Mouse (Mus musculus) testis, adult 2 months (tissue): Measurements from ENCODE around the gene Dus2. TPM values are rescaled to one million over a fixed set of nuclear protein-coding genes. Genes with fewer than 3 reads are reported as not detected.
A peak's percentile ranks its signal among the peaks of the same experiment; 100 is the strongest.

ENCODE experiments used
- H3K27ac ChIP-seq: fragments of 200-500 bp; 2 replicates; pipeline ENCODE4 v1.5.1; 2012; ENCODE audit warnings: low read depth, low read length; ENCODE audit not compliant: control insufficient read depth, insufficient read depth
- H3K27me3 ChIP-seq: fragments of 200-500 bp; 2 replicates; pipeline ENCODE4 v1.6.1; 2012; ENCODE audit warnings: mild to moderate bottlenecking, low read length, moderate library complexity; ENCODE audit not compliant: control insufficient read depth, insufficient read depth
- H3K36me3 ChIP-seq: fragments of 200-500 bp; 2 replicates; pipeline ENCODE4 v1.6.1; 2012; ENCODE audit warnings: mild to moderate bottlenecking, low read length; ENCODE audit not compliant: control insufficient read depth, insufficient read depth
- H3K4me1 ChIP-seq: fragments of 200-500 bp; 2 replicates; pipeline ENCODE4 v1.6.1; 2012; ENCODE audit warnings: low read length; ENCODE audit not compliant: control insufficient read depth, insufficient read depth
- H3K4me3 ChIP-seq: fragments of 200-500 bp; 2 replicates; pipeline ENCODE4 v1.5.1; 2012; ENCODE audit warnings: low read depth, mild to moderate bottlenecking, low read length, moderate library complexity, mixed read lengths; ENCODE audit not compliant: control insufficient read depth
- CTCF ChIP-seq: fragments of 200-500 bp; IDR thresholded peaks from 2 replicates; pipeline ENCODE4 v1.5.1; 2012; ENCODE audit warnings: low read depth, mild to moderate bottlenecking, inconsistent platforms, low read length, moderate library complexity; ENCODE audit not compliant: control insufficient read depth, insufficient read depth, insufficient replicate concordance
- POLR2A ChIP-seq: fragments of 200-500 bp; IDR thresholded peaks from 2 replicates; pipeline ENCODE4 v1.6.1; 2012; ENCODE audit warnings: low read depth, mild to moderate bottlenecking, inconsistent platforms, low read length, moderate library complexity; ENCODE audit not compliant: control insufficient read depth
- polyA plus RNA-seq: library from polyadenylated mRNA; depleted of rRNA; stranded (reverse); fragments of >200 nt; gene quantifications from 2 replicates; pipeline ENCODE4 v1.2.3, GENCODE M21; 2012

The Dus2 gene
- polyA plus RNA-seq, 1 experiment: 11.4 TPM

DNA sequence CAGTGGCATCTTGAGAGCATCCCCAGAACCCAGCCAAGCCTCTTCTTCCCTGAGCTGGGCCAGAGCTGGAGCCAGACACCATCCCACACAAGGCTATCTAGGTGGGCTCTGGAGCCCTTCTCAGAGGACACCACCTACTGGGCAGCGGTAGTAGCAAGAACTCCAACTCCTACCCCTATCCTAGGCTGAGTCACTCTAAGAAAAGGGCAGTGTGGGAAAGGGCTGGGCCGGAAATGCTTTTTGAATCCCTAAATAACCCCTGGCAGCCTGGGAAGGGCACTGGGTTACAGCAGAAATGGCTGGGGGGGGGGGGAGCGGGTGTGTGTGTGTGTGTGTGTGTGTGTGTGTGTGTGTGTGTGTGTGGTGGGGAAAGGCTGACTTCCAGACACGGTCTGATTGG lies 33.3 kb upstream of the Dus2 start:
- no peak for TF ChIP-seq POLR2A
- no peak for TF ChIP-seq CTCF
- Histone ChIP-seq H3K4me1 (0 out of 2 replicates have a peak, but pooled peaks cover 2% of the 10 kb centered on the region), H3K4me3 (no peak overlapping the region), H3K27me3 (no peaks in the 10 kb centered on the region), H3K36me3 (no peaks in the 10 kb centered on the region), H3K27ac (no peak overlapping the region)

DNA sequence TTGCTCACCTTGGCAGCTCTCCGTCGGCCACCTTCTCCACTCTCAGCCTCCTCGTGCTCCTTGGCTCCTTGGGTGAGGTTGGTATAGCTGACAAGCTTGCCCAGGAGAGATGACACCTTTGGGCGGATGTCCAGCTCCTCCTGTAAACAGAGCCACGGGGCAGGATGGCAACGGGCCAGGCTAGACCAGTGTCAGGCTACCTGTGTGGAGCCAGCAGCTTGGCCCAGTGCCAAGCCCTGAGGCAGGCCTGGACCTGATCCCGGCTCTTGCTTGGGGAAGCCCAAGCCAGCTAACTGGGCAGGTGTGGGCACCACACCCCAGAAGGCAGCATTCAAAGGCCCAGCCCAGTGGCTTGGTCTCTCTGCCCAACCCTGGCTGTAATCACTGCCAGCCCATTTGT lies 31.8 kb upstream of the Dus2 start:
- Histone ChIP-seq H3K36me3 (no peaks in the 10 kb centered on the region), H3K27ac (no peak overlapping the region), H3K4me3 (no peak overlapping the region), H3K4me1 (peaks cover 3% of the 10 kb centered on the region; the same call in 1 of the 2 replicates), H3K27me3 (no peaks in the 10 kb centered on the region)
- no peak for TF ChIP-seq CTCF
- no peak for TF ChIP-seq POLR2A

DNA sequence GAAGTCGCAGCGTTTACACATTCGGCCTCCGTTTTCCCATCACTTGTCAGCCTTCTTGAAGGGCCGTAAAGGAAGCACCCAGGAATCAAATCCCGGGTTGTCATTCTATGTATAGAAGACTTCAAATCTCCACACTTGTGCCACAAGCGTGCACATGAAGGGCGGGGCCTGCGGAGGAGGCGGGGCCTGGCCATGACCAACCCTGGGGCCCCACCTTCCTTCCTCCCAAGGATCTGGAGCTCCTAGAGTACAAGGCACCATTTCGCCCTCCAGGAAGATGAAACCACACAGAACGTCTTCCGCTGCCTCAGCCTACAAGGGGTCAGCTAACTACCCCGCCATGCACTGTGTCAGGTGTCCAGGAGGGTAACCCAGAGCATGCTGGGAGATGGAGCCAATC lies 30.0 kb upstream of the Dus2 start:
- H3K27ac ChIP-seq: no peak overlapping the region

DNA sequence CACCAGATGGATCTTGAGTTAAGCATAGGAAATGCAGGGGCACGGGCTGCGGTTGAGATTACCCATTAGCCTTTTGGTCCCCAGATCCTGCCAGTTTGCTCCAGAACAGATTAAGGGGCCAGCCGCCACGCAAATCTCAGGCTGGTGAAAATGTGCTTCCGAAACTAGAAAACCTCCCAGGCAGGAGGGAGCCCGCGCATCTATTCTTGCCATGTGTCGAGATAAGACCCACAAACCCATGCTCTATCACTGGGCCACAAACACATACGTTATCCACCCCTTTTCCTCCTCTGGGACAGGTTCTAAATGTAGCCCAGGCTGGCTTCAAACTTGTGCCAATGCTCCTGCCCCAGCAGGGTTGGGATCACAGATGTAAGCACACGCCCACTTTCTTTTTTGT lies 29.6 kb upstream of the Dus2 start:
- no peaks in the 10 kb centered on the region for H3K27me3 ChIP-seq
- no peak overlapping the region for H3K27ac ChIP-seq
- no peaks in the 10 kb centered on the region for H3K36me3 ChIP-seq
- peaks cover 15% of the 10 kb centered on the region for H3K4me1 ChIP-seq
- TF ChIP-seq POLR2A (no peak), CTCF (no peak)
- no peak overlapping the region for H3K4me3 ChIP-seq

More for the DNA sequence above, 30.0 kb upstream of the Dus2 start:
- no peaks in the 10 kb centered on the region for H3K27me3 ChIP-seq
- TF ChIP-seq CTCF (no peak), POLR2A (no peak)
- H3K4me1 ChIP-seq: peaks cover 15% of the 10 kb centered on the region
- H3K36me3 ChIP-seq: no peaks in the 10 kb centered on the region
- no peak overlapping the region for H3K4me3 ChIP-seq

DNA sequence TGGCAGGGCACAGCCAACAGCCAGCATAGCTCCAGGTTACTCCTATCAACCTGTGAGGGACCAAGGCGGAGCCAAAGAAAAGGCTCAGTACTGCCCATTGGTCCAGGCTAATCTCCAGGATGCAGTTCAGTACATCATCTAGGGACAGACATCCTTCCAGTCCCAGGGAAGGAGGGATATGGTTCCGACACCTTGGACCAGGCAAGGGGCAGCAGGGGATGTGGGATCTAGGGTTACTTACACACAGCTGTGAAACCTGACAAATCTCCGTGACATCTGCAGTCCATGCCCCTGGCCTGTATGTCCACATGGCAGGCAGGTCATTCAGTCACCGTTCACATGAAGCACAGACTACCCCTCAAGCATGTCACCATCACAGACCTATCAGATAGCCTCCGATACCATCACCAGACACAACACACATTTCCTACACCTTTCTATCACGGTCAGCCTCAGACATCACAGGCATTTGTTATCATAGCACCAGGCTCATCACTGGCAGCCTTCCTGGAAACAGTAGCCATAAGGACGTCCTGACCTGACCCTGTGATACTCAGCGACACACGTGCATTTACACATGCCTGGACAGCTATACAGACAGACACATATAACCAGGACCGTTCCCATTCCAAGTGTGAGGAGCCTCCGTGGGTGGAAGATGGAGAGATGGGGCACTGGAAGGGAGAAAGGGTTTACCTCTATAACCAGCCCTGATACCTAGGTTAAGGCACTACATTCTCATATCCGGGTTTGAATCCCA lies 26.5 kb upstream of the Dus2 start:
- TF ChIP-seq POLR2A: no peak
- no peak for TF ChIP-seq CTCF
- H3K4me1 ChIP-seq: peaks cover 19% of the 10 kb centered on the region
- H3K36me3 ChIP-seq: no peaks in the 10 kb centered on the region
- H3K27ac ChIP-seq: no peak overlapping the region
- H3K27me3 ChIP-seq: no peaks in the 10 kb centered on the region
- H3K4me3 ChIP-seq: peak overlapping the region; percentile 87

DNA sequence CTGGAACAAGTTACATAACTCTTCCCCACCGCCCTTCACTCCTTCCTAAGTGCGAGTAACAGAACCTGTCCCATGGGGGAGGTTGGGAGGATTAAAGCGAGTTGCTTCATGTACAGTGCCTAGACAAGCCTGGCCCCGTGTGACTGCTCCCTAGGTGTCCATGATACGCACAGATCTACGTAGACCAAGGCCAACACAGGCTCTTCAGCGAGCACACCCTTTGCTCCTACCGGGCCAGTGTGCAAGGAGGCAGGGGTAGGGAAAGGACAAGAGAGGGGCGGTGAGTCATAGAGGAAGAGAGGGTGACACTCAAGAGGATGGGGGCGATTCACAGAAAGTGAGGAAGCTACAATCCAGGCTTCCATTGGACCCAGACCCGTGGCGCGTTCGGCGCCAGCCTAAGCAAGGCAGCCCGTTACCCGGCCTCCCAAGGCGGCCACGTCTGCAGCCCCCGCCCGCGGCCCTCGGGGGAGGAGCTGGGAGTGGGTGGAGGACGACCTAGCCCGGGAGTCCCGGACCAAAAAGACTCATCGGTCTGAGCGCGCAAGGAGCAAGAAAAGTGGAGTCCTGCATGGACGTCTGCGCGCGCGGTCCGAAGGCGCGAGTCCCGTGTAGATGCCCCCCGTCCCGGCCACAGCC lies 25.8 kb upstream of the Dus2 start:
- no peaks in the 10 kb centered on the region for H3K27me3 ChIP-seq
- peaks cover 19% of the 10 kb centered on the region for H3K4me1 ChIP-seq
- no peak; the same call in 1 of the 2 replicates for TF ChIP-seq POLR2A
- TF ChIP-seq CTCF: no peak
- H3K36me3 ChIP-seq: no peaks in the 10 kb centered on the region
- peak overlapping the region; percentile 87 for H3K4me3 ChIP-seq
- H3K27ac ChIP-seq: peak overlapping the region; percentile 22

DNA sequence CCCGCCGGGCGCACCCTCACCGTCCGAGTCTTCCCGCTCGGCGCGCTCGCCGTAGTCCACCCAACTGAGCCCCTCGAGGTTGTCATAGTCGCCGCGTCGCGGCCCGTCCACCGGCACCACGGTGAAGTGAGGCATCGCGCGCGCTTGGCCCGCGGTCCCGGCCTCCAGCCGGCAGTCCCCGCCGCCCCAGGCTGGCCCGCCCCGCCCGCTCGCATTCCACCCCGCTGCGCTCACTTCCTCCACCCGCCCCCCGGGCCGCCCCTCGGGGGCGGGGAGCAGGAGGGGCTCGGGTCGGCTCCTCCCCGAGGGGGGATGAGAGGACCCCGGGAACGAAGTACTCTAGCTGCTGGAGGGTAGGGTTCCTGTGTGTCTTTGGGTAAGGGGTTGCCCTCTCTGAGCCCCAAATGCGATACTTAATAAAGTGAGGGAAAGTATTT lies 25.2 kb upstream of the Dus2 start, which contains the start of gene Slc12a4:
Gene Slc12a4, minus strand, starts transcription at position 193 of the 437 bp plus-strand sequence.
- Histone ChIP-seq H3K36me3 (no peaks in the 10 kb centered on the region), H3K27me3 (no peaks in the 10 kb centered on the region), H3K4me1 (peaks cover 19% of the 10 kb centered on the region), H3K27ac (peak within 1 kb of the TSS; percentile 22), H3K4me3 (peak within 1 kb of the TSS; percentile 87)
- no peak for TF ChIP-seq CTCF
- peak; percentile 36 for TF ChIP-seq POLR2A
